Mouse (Mus musculus): ENCODE measurements around the gene Asna1. TPM values are rescaled to one million over a fixed set of nuclear protein-coding genes. Genes with fewer than 3 reads are reported as not detected.

Asna1 gene
- polyA plus RNA-seq, 3 experiments from 2014 or later = 50.0 to 67.9 (median 60.7) TPM

GRCm38 (mm10) chr8:84989311-84989731, 35.8 kb downstream of the Asna1 start:
- no peak for ATAC-seq

GRCm38 (mm10) chr8:84987903-84988302, 37.2 kb downstream of the Asna1 start:
- no peak for ATAC-seq

- no peak for ATAC-seq
Measured at GRCm38 (mm10) chr8:84987388-84987787, 37.7 kb downstream of the Asna1 start.

GRCm38 (mm10) chr8:84986379-84986945, 38.6 kb downstream of the Asna1 start:
- no peak for ATAC-seq

GRCm38 (mm10) chr8:84985684-84986378, 39.2 kb downstream of the Asna1 start:
- ATAC-seq = peak; percentile 73

GRCm38 (mm10) chr8:84985049-84985683, 39.9 kb downstream of the Asna1 start:
- ATAC-seq = no peak

GRCm38 (mm10) chr8:84984294-84985048, 40.6 kb downstream of the Asna1 start:
- no peak for ATAC-seq

GRCm38 (mm10) chr8:84982499-84983011, 42.5 kb downstream of the Asna1 start:
- no peak for ATAC-seq

GRCm38 (mm10) chr8:84981644-84982498, 43.2 kb downstream of the Asna1 start:
- no peak for ATAC-seq

- no peak for ATAC-seq
Measured at GRCm38 (mm10) chr8:84980622-84981358, 44.3 kb downstream of the Asna1 start.

GRCm38 (mm10) chr8:84979599-84980421, 45.3 kb downstream of the Asna1 start:
- ATAC-seq = peak; percentile 25

GRCm38 (mm10) chr8:84978248-84978940, 46.7 kb downstream of the Asna1 start, which contains the start of gene Junb:
Gene Junb (minus strand): TSS chr8:84978718.
- peak; percentile 41 for ATAC-seq

- ATAC-seq = peak; percentile 3
Measured at GRCm38 (mm10) chr8:84977435-84978247, 47.4 kb downstream of the Asna1 start.

- ATAC-seq = no peak
Measured at GRCm38 (mm10) chr8:84976763-84977434, 48.2 kb downstream of the Asna1 start.

- peak; percentile 51 for ATAC-seq
Measured at GRCm38 (mm10) chr8:84976031-84976762, 48.9 kb downstream of the Asna1 start.

GRCm38 (mm10) chr8:84975434-84975833, 49.6 kb downstream of the Asna1 start:
- no peak for ATAC-seq

GRCm38 (mm10) chr8:84974543-84975142, 50.4 kb downstream of the Asna1 start:
- ATAC-seq = no peak
